Mouse (Mus musculus) kidney, postnatal 36 days (tissue): ENCODE data around the gene Adamts9.
A peak's percentile ranks its signal among the peaks of the same experiment; 100 is the strongest.

Source experiments
- DNase-seq, 2 experiments: peaks; one replicate each; pipeline ENCODE4 v3.0.0; 2021 to 2022; ENCODE audit warnings: mixed read lengths in 2 of 2

Gene Adamts9

DNA sequence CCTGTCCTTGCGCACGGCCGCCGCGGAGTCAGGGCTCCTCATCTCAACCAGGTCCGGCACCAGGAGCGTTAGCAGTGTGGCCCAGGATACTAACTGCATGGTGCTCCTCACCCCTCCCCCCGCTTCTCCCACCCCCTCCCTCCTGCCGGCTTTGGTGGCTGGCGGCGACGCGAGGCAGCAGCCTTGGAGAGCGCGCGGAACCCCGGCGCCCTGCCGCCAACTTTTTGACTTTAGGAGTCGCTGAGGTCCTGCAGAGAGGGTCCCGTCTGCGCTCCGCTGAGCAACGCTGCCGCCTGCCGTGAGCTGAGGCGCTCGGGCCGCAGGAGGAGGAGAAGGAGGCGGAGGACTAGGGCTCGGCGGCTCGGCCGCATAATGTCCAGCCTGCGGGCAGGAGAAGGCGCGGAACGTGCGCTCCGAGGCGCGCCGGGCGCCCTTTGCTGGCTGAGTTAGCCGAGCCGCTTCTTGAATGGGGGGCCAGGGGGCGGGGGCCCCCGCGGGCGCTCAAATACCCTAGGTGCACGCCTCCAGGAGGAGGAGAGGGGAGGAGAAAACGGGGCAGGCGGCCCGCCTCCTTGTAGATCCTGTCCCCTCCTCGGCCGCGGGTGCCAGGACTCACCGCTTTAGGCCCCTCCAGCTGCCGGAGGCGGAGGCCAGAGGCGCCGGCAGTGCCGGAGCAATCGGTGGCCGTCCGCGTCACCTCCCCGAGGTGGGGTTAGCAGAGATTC, at the start of gene Adamts9:
Adamts9 (minus strand) TSS at position 436 of the 725 bp plus-strand sequence.
- peak; percentile 90 to 95 for DNase-seq

DNA sequence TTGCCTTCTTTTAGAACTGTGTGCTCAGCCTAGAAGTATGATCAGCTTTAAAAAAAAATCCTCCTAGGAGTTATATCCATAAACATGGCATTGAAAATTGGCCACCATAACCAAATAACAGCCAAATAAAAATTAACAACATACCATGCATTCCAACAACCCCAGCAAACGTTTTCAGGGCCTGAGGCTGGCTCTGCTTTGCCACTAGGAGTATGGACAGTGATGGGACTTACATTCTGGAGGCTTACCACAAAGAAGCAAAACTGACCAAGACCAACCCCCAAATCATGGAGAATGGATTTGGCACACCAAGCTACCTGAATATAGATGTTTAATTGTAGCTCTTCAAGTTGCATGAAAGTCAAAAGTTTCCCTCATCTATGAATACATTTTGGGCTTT, 48.3 kb upstream of the Adamts9 start:
- DNase-seq, result no peak

DNA sequence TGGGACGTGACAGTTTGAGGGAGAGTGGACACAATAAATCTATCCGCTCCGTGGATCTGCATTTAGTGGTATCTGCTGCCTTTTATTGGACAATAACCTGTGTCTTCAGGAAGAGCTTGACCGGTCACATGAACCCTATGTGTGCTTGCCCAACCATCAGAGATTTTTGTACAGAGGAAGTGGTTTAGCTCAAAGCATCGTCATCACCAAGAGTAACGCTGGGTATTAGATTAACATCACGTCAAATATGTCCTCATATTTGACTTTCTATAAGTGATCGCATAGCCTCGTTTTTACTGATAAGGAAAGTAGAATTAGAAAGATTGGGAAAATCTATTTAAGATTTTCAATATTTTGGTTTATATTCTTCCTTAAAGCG, 45.3 kb upstream of the Adamts9 start:
- no peak for DNase-seq

DNA sequence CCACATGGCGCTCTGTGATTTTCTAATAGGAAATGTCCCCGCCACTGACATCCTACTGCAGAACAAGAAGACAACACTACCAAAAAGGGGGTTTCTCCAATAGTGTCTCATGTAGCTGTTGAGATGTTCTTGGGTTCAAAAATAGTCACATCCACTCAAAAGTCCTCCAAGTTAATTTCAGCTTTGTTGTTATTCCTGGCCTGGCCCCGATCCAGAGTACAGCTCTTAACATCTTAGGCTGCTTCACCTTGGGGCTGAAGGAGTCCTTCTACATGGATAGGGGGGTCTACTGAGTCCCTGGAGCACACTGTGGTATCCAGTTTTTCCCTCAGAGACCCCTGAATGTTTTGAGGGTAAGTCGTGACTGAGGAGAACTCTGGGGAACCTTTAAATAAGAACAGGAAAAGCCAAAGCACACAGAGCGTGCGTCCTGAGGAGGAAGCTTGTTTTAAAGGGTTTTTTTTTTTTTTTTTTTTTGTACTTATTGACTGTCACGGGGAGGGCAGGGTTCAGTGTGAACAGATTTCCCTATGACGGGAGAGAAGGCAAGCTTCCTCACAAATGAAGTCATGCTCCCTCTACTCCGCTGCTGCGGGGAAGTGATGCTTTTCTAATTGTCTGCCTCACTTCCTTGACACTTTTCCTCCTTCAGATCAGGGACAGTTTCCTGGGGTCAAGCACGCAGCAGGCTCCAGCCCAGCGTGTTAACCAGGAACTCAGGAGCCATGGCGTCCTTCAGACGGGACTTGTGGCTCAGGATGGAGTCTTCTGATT, 44.7 kb upstream of the Adamts9 start:
- peak; percentile 53 to 58 for DNase-seq

DNA sequence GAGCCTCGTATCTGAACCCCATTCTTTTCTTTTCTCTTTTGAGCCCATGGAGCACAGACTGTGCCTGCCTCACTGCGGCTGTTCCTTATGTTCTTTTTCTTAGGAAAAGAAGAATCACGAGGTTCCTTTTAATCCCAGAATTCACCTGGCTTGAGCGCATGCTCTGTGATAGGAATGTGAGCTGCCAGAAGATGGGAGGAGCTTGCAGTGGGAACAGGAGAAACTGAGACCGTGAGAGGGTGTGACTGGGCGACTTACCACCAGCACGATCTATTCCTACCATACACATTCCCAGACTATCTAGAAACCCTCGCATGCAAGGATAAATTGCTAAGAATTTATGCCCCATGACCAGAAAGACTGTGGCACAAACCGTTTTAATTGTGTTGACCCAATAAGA, 44.1 kb upstream of the Adamts9 start:
- peak; percentile 29 to 35 for DNase-seq

DNA sequence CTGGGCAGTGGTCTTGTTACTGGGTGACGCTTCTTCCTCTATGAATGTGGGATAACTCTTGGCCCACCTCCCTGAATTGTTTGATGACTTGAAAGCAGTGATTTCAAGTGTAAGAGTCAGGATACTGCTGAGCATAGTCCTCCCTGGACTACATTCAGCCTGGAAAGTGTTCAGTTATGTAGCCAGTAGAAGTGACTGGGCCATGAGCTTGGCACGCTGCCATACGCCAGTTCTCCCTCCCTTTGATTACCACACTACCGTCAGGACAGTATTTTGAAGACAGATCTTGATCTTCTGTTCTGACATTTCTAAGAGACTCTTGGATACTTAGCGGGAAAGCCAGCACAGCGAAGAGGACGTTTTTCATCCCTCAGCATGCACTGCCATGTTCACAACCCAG, 40.1 kb upstream of the Adamts9 start:
- peak in 1 of 2 experiments; percentile 26 for DNase-seq

DNA sequence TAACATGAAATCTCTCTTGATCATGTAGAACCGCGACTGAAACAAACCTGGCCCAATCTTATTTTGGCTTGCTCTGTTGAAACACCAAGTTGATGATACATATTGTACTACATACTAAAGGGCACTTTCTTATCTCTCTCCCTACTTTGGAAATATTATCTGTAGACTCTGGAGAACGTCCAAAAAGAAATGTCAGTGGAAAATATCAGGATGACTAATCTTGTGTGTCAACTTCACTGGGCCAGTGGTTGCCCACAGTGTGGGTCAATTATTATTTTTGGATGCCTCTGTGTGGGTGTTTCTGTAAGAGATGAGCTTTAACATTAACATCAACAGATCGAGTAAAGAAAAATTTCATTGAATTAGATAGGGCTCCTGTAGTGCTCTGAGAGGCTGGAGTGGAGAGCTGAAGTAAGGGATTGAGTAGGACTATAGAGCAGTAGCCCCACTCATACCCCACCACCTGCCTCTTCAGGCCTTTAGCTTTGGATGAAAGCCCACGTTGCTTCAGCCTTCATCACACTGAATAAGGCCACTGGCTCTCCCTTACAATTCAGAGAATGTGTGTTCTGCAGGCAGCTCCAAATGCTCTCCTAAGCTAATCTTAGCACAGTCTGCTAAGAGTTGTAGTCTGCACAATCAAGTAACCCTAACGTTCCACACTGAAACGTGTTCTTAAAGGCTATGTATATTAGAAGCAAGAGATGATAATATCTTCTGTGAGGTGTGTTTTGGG, 38.3 kb upstream of the Adamts9 start:
- no peak for DNase-seq

DNA sequence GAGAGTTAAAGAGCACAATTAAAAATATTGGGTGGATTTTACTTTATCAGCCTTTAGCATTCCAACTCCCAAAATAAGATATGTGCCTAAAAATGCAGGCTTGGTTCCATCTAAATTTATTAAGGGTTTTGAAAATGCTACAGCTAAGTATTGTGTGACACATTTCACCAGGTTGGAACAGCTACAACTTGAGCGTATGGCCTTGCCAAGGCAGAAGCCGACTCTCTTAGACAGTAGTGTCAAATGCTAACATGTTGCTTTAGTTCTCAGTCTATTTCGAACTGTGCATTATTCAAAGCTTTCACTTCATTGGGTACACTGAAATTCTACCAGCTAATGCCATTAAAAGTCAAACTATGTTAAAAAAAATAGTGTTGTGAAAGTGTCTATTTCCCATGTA, 30.0 kb upstream of the Adamts9 start:
- no peak for DNase-seq

DNA sequence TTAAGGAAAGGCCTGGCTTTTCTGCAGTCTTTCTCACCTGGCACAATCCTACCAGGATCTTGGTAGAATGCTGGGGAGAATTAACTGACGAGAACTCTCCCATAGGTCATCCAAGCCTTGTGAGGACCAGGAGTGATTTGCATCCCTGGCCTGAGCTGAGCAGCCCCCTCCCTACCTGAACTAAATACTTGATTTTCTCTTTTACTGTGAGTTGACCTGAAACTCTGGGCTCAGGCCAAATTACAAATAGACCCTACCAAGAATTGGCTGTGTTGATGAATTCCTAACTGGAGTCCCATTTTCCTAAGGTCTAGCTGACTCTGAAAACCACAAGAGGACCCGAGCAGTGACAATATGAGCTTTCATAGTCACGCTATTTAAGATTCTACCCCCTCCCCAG, 25.4 kb upstream of the Adamts9 start:
- no peak for DNase-seq

DNA sequence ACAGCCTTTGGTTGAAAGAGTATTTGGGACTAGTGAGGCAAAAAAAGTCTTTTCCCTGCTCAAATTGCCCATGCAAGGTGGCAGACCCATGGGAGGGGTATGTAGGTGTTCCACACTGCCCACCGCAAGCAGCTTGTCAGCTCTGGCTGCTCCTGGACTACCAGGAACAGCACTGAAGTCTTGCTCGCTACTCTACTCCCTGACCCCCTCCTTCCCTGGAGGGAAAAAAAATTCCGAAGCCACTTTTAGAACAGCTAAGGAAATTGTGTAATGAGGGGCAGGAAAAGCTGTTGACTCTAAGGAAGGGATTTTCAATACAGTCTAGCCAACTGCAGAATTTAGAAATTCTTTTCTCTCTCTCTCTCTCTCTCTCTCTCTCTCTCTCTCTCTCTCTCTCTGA, 24.9 kb upstream of the Adamts9 start:
- peak; percentile 32 to 56 for DNase-seq

DNA sequence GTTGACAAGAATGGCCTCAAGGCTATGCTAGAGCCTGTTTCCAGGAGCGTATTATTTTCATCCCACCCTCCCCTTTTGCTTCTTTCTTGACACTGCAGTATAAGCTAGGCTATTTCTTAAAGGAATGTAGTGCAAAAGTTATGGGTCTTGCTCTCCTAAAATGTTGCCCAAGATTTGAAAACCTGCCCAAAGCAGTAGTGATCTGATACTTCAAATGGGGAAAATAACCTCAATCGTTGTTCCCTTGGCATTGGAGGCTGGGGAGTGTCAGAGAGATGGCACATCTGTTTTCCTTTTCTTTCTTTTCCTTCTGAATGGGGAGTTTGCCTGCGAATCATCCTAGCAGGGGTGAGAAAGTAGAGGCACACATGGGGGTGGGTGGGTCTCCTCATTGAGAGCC, 19.7 kb upstream of the Adamts9 start:
- no peak for DNase-seq

DNA sequence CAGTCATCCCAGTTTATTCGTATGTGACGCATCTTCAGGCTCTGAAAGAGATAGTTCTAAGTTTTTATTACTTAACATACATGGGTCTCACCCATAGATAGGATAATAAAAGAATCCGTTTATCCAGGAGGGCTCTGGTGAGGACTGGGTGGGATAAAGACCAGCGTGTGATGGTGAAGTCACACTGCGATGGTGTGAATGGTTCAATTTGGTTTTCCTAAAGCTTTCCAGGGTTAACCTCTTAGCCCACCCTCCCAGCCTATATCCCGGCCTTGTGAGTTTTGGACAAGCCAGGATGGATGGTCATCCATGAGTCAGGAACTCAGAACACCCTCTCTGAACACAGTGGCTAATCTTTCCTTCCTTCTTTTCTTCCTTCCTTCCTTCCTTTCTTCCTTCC, 17.7 kb upstream of the Adamts9 start:
- DNase-seq, result no peak

DNA sequence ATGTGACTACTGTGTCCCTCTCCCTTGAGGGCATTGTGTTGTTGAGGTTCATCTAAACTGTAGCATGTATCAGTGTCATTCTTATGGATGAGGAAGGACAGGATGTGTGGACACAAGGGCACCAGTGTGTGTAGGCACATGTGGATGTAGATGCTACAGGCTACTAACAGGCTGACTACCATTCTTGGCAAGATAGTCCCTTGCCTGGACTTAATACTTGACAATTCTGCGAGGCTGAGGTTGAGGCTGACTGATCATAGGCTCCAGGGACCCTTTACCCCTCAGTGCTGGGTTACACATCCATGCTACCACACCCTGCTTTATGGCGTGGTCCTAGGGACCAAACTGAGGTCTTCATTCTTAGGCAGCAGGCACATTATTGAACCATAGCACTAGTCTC, 16.1 kb upstream of the Adamts9 start:
- DNase-seq, result no peak

DNA sequence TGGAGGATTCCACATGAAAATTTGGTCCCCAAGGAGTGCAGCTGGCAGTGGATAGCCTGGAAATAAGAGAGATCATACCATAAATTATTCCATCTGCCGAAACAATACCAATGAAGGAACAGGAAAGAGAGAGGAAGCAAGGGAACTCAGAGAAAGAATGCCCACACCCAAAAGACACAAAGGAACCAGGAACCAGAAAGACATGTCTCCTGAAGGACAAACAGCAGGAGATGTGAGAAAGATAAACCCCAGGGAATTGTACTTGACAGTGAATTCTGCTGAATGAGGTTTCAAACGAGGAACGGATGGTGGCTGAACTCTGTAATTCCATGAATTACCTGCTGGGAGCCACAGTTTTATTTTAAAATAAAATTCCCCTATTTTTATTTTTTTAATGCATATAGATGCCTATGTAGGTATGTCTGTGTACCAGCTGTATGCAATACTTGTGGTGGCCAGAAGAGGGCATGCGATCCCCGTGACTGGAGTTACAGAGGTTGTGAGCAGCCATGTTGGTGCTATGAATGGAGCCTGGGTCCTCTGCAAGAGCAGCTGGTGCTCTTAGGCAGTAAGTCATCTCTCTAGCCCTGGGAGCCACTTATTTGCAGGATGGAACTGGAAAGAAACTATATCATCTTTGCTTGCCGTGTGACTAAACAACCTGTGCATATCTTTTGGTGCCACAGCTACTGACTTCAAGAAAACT, 4.2 kb upstream of the Adamts9 start:
- no peak for DNase-seq

DNA sequence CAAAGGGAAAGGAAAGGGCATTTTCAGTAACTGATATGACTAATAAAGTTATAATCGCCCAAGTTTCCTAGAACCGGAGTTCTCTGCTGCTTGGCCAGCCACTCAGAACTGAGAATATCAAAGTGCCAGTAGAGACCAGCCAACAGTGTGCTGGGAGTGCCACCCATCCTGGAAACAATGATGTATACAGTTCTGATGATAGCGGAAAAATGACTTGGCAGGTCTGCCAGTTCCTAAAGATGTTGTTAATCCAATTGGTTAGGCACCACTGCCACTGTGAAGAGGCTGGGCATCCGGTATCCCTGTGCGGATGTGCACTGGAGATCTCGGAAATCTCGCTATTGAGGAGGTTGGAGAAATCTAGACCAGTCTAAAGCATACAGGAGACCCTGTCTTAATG, 1.4 kb upstream of the Adamts9 start:
- DNase-seq, result peak in 1 of 2 experiments; percentile 28

DNA sequence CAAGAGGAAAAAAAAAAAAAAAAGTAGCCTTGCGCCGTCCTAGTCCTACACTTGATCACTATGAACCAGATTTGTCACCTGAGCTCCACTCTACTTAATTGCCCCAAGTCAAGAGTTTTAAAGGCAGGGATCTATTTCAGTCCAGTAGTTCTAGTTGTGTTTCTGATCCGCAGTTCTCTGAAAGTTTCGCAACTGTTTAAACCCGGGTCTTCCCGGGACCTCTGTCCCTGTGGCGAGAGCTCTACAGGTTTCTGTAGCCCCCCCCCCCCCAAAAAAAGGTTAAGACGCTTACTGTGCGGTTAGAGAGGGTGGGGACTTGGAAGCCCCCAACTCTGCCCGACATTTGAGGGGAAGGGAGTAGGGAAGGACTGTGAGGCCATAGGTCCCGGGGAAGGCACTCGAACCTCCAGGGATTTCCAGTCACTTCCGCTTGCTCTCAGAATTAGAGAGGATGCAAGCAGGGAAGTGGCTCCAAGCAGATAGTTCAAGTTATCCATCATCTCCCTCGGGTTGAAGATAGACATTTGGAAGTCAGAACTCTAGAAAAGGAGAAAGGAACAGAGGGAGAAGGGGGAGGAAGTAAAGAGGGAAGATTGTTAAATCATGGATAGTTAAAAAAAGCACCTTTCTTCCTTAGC, 875 bp upstream of the Adamts9 start:
- DNase-seq, result peak in 1 of 2 experiments; percentile 20

DNA sequence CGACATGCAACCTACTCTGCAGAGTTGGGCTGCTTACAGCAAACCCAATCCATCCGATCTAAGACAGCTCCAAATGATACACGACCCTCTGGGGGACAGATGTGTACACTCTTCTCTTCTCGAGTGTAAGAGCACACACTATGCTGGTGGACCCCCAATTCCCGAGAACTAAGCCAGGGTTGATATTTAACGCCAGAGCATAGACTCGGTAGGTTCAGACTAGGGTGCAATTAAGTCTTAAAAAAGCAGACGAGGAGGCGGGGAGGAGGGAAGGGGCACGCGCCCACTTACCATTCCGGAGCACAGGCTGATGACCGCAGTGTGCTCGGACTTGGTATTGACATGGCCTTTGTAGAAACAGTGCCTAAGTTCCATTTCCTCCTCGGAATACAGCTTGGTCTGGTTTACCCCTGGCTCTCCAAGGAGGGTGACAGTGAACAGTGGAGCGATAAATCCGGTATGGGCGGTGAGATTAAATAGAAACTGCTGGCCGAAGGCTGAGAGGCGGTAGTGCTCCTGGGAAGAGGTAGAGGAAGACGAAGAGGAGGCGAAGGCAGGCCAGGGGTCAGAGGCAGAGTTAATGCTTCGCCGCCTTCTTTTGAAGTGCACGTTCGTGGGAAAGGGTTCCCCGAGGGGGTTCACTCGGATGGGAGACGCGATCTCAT, 1.4 kb downstream of the Adamts9 start:
- peak; percentile 48 to 53 for DNase-seq

DNA sequence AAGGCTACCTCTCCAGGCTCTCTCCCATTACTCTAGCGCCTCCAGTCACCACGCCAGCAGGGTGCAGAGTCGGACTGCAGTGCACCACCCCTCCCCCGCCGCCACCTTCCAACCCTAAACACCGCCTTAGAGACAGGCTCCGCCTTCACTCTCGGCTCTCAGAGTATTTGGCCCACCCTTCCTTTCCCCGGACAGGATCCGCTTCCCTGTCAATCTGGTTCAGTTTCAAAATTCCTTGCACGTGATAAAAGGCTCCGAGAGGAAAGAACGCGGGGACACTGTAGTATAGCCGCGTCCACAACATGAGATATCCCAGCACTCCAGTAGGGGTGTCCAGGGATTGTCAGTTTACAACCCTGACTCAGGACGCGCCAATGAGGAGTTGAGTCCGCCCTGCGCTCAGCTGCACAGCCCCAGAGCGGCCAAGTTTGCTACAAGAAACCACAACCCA, 2.0 kb downstream of the Adamts9 start:
- peak; percentile 97 for DNase-seq

DNA sequence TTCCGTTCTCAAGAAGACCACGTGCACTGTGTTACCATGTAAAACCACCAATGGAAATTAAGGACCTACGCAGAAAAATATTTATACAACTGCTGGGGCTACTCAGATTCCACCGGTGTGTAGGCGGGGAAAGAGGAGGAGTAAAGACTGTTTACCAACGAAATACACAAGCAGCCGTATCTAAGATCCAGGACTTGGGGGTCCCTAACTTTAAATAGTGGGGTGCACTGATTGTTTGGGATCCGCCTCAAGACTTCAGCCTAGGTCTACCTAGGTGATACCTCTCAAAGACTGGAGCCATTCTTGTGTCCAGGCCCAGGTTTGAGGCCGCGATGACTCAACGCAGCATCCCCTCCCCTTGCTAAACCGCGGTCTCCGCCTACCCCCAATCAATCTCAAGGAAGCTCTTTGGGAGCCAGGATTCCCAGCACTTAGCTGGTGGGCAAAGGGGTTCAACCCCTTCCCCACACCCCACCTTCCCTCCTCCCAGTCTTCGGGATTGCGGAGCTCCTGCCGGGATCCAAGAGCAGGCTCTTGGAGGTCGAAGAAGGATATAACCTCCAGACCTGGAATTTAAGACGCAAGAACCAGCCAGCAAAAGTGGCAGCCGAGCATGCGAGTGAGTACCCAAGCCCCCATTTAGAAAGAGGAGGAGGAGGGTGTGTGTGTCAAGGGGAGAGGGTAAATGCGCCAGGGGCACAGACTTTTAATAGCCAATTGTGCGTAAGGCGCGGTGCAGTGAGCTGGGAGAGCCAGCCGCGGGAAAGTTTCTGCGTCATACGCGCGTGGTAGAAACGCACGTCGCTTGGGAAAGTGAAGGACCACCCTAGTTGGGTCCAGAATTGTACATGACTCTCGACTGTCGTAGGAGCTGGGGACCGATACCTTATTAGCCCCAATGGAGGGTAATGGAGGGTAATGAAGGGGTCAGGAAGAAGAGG, 2.8 kb downstream of the Adamts9 start:
- DNase-seq, result peak; percentile 63 to 68

DNA sequence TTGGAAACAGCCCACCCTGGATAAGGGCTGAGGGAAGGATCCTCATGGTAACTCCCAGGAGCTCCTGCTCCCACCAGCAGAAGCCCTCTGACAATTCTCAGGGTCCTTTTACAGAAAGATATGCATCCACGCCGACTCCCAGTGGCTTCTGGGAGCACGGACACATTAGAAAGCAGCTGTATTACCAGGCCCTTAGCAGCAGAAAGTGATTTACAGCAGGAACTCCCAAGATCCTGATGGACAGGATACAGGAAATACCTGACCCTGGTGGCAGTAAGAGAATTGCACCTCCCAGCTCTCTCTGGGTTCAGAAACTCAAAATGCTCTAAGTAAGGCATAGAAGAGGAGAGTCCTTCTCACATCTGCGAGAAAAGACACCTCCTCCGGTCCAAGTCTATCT, 15.0 kb downstream of the Adamts9 start:
- no peak for DNase-seq

DNA sequence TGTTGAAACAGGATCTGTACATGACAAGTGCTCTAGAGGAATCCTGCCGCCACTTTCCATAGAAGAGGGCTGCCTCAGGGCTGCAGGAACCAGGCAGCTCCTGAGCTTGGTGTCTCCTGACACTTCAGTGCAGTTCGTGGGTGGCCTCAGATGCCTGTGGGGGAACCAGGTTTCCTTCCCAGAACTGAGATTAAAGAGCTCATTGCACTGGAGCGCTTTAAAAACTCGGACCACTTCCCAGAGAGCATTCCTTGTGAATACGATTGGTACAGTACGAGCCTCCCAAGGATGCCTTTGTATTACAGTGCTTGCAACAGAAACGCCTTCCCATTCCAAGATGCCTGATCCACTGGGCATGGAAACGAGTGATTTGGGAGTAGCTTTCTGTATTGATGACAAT, 18.8 kb downstream of the Adamts9 start:
- no peak for DNase-seq
